Mouse (Mus musculus) embryo, embryonic 10.5 days (tissue): Measurements from ENCODE around the gene Tyms.
A peak's percentile ranks its signal among the peaks of the same experiment; 100 is the strongest.
"Not testable (repeated sequence)": the region's sequence is repeated elsewhere in the genome, so short reads cannot be mapped to it uniquely, and the experiment has no call there.

Experiments
- DNase-seq: peaks from one replicate; pipeline ENCODE4 v3.0.0-alpha.2; 2015; ENCODE audit warnings: low spot score

Tyms gene

GRCm38 (mm10) chr5:30103340-30103739 lies 29.9 kb upstream of the Tyms start:
- no peak for DNase-seq

GRCm38 (mm10) chr5:30098260-30098659 lies 24.8 kb upstream of the Tyms start:
- DNase-seq, result no peak

GRCm38 (mm10) chr5:30095731-30096130 lies 22.3 kb upstream of the Tyms start:
- DNase-seq, result no peak

- no peak for DNase-seq
Observed at GRCm38 (mm10) chr5:30094399-30094798, 21.0 kb upstream of the Tyms start.

GRCm38 (mm10) chr5:30092701-30093100 lies 19.3 kb upstream of the Tyms start:
- DNase-seq, result no peak

- DNase-seq, result peak; percentile 12
Observed at GRCm38 (mm10) chr5:30072377-30072776, 1.0 kb downstream of the Tyms start.

- DNase-seq, result no peak
Observed at GRCm38 (mm10) chr5:30071677-30072076, 1.7 kb downstream of the Tyms start.

- DNase-seq, result no peak
Observed at GRCm38 (mm10) chr5:30067726-30068125, 5.7 kb downstream of the Tyms start.

- DNase-seq, result not testable (repeated sequence)
Observed at GRCm38 (mm10) chr5:30059607-30060006, 13.8 kb downstream of the Tyms start.

- no peak for DNase-seq
Observed at GRCm38 (mm10) chr5:30058216-30058731, 15.1 kb downstream of the Tyms start.

GRCm38 (mm10) chr5:30039841-30040240 lies 33.6 kb downstream of the Tyms start:
- not testable (repeated sequence) for DNase-seq

GRCm38 (mm10) chr5:30039324-30039723 lies 34.1 kb downstream of the Tyms start:
- not testable (repeated sequence) for DNase-seq

GRCm38 (mm10) chr5:30037111-30037510 lies 36.3 kb downstream of the Tyms start:
- DNase-seq, result not testable (repeated sequence)

- not testable (repeated sequence) for DNase-seq
Observed at GRCm38 (mm10) chr5:30035862-30036261, 37.6 kb downstream of the Tyms start.

- DNase-seq, result peak; percentile 34
Observed at GRCm38 (mm10) chr5:30014580-30014979, 58.8 kb downstream of the Tyms start.

- peak; percentile 4 for DNase-seq
Observed at GRCm38 (mm10) chr5:30012726-30013503, 60.5 kb downstream of the Tyms start, which contains the start of gene Il6. Gene Il6, plus strand, starts transcription at chr5:30013114.
